ENCODE assay signal across 24 mouse cellular contexts in the genomic region with DNA sequence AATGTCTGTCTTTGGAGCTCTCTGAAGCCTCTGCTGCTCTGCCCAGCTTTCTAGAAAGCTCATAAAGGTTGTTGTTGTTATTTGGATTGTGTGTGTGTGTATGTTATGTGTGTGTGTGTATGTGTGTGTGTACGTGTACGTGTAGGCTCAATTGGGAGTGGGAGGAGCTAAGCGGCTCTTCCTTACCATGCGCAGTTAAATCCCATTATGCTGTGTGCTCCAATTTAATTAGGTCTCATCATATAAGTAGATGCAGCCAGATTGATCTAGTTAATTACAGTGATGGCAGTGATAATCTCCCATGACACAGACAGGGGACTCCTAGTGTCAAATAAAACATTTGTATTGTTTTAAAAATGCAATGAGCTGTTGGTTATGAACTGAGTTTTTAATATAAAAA.
A peak's percentile ranks its signal among the peaks of the same experiment; 100 is the strongest.
DNase-seq lines count a peak whose midpoint lies in the region; ATAC-seq lines count a peak whose summit lies in the region.
"Had no signal": no experiment of that assay in that cellular context is flagged by ENCODE, and none has a peak within 500 bp of the region (broad histone marks: within the 10 kb centered on the region; RNA-seq: fewer than 3 reads in every experiment).

No protein-coding gene starts in this region.

- no peaks in the 10 kb centered on the region for H3K27me3 ChIP-seq in heart, embryonic 11.5 days (ENCODE audit: control insufficient read depth, insufficient read depth, low read length)
- H3K27me3 ChIP-seq in neural tube, embryonic 13.5 days = no peaks in the 10 kb centered on the region
- H3K27me3 ChIP-seq in neural tube, embryonic 14.5 days (ENCODE audit: control insufficient read depth, insufficient read depth, low read length) = no peaks in the 10 kb centered on the region
- H3K27me3 ChIP-seq: CH12.LX; heart, embryonic 13.5 days; limb, embryonic 15.5 days; Patski had no signal

- no peaks in the 10 kb centered on the region for H3K4me1 ChIP-seq in heart, embryonic 11.5 days (ENCODE audit: control insufficient read depth, insufficient read depth, low read length)
- H3K4me1 ChIP-seq in neural tube, embryonic 13.5 days (replicated peaks) = peaks cover 44% of the 10 kb centered on the region
- H3K4me1 ChIP-seq in neural tube, embryonic 14.5 days (ENCODE audit: control insufficient read depth, insufficient read depth, low read length) = peaks cover 22% of the 10 kb centered on the region

- ATAC-seq in heart, embryonic 11.5 days (replicated peaks; ENCODE audit: insufficient number of reproducible peaks, low FRiP score, low TSS enrichment) = no peak
- peak; percentile 64 for ATAC-seq in neural tube, embryonic 13.5 days (ENCODE audit: low read depth)
- peak; percentile 57 for ATAC-seq in neural tube, embryonic 14.5 days (ENCODE audit: low read depth)
- ATAC-seq: Patski had no signal

- H3K9me3 ChIP-seq in heart, embryonic 11.5 days (replicated peaks; ENCODE audit: control insufficient read depth, low read length) = no peaks in the 10 kb centered on the region
- no peaks in the 10 kb centered on the region for H3K9me3 ChIP-seq in neural tube, embryonic 13.5 days
- no peaks in the 10 kb centered on the region for H3K9me3 ChIP-seq in neural tube, embryonic 14.5 days (ENCODE audit: control insufficient read depth, low read length)
- H3K9me3 ChIP-seq: heart, embryonic 13.5 days; limb, embryonic 15.5 days had no signal

- 95% methylated on average over 4 of the region's 4 CpGs for WGBS in heart, embryonic 11.5 days (ENCODE audit: insufficient replicate concordance)
- WGBS in neural tube, embryonic 13.5 days = 41% methylated on average over 4 of the region's 4 CpGs
- WGBS in neural tube, embryonic 14.5 days = 34% methylated on average over 4 of the region's 4 CpGs

- H3K4me2 ChIP-seq in heart, embryonic 11.5 days = no peak overlapping the region
- H3K4me2 ChIP-seq in neural tube, embryonic 13.5 days = no peak overlapping the region
- H3K4me2 ChIP-seq in neural tube, embryonic 14.5 days (ENCODE audit: low read depth, low read length) = no peak overlapping the region
- H3K4me2 ChIP-seq: heart, embryonic 13.5 days; limb, embryonic 15.5 days; lung, embryonic 14.5 days had no signal

- no peak overlapping the region for H3K27ac ChIP-seq in heart, embryonic 11.5 days (ENCODE audit: low read depth, low read length)
- peak overlapping the region; percentile 87 for H3K27ac ChIP-seq in neural tube, embryonic 13.5 days (replicated peaks)
- H3K27ac ChIP-seq in neural tube, embryonic 14.5 days (ENCODE audit: low read depth, low read length) = peak overlapping the region; percentile 35; the same call in 1 of the 2 replicates
- H3K27ac ChIP-seq: heart, embryonic 13.5 days; limb, embryonic 15.5 days; liver, embryonic 14.5 days had no signal

- H3K9ac ChIP-seq in heart, embryonic 11.5 days (ENCODE audit: low read depth, low read length) = no peak overlapping the region
- no peak overlapping the region for H3K9ac ChIP-seq in neural tube, embryonic 13.5 days
- H3K9ac ChIP-seq in neural tube, embryonic 14.5 days (replicated peaks; ENCODE audit: low read depth, low read length) = no peak overlapping the region
- H3K9ac ChIP-seq: heart, embryonic 13.5 days; limb, embryonic 15.5 days; liver, embryonic 14.5 days; lung, embryonic 14.5 days had no signal

- H3K4me3 ChIP-seq in heart, embryonic 11.5 days (ENCODE audit: low read depth, low read length) = no peak overlapping the region
- no peak overlapping the region for H3K4me3 ChIP-seq in neural tube, embryonic 13.5 days
- no peak overlapping the region for H3K4me3 ChIP-seq in neural tube, embryonic 14.5 days (ENCODE audit: low read depth, low read length)
- H3K4me3 ChIP-seq: heart, embryonic 13.5 days; limb, embryonic 15.5 days had no signal

- H3K36me3 ChIP-seq in heart, embryonic 11.5 days (ENCODE audit: control insufficient read depth, insufficient read depth, low read length) = no peaks in the 10 kb centered on the region
- no peaks in the 10 kb centered on the region for H3K36me3 ChIP-seq in neural tube, embryonic 13.5 days
- no peaks in the 10 kb centered on the region for H3K36me3 ChIP-seq in neural tube, embryonic 14.5 days (ENCODE audit: control insufficient read depth, insufficient read depth, low read length)
- H3K36me3 ChIP-seq: G1E; heart, embryonic 13.5 days; limb, embryonic 15.5 days had no signal

- peak; percentile 13 for DNase-seq in heart, adult 11 months
- DNase-seq in neural tube, embryonic 10.5 days (ENCODE audit: extremely low spot score, low spot score) = no peak
- no peak for DNase-seq in gastrocnemius, adult 18-20 months (ENCODE audit: low spot score)
- no peak for DNase-seq in cerebellum, postnatal 14 days
- DNase-seq: adrenal gland, postnatal 36 days; B cell, adult 2 months; cerebellum, adult 11 months; cerebellum, postnatal 36 days; gastrocnemius, postnatal 14 days; heart, adult 18-20 months; heart, postnatal 14 days; kidney, adult 11 months; kidney, postnatal 4 days; lung, embryonic 14.5 days; right cerebral cortex, postnatal 14 days had no signal
